Mouse (Mus musculus) G1E (cell line): Measurements from ENCODE around the gene Epb41l2. TPM values are rescaled to one million over a fixed set of nuclear protein-coding genes. Genes with fewer than 3 reads are reported as not detected.

Experiments
- ATAC-seq: 2 replicates; pipeline ENCODE4 v1.8.0; 2016; ENCODE audit warnings: mild to moderate bottlenecking; ENCODE audit not compliant: insufficient number of reproducible peaks, poor library complexity, low FRiP score, severe bottlenecking; ENCODE audit errors: extremely low read depth
- DNase-seq: peaks from one replicate; pipeline ENCODE4 v3.0.0; 2012; ENCODE audit warnings: low spot score
- H3K27me3 ChIP-seq: 2 replicates; pipeline ENCODE4 v1.6.1; 2012; ENCODE audit warnings: mild to moderate bottlenecking, low read length, inconsistent platforms; ENCODE audit not compliant: insufficient read depth
- H3K36me3 ChIP-seq: replicated peaks from 2 replicates; pipeline ENCODE3; 2012; ENCODE audit warnings: mild to moderate bottlenecking, inconsistent platforms
- H3K4me1 ChIP-seq: 2 replicates; pipeline ENCODE4 v1.6.1; 2012; ENCODE audit warnings: low read depth, low read length, inconsistent platforms, mixed read lengths; ENCODE audit not compliant: insufficient read depth
- H3K4me3 ChIP-seq: 2 replicates; pipeline ENCODE4 v1.5.1; 2012; ENCODE audit warnings: low read depth, mild to moderate bottlenecking, inconsistent platforms, low read length, moderate library complexity, mixed read lengths
- H3K9me3 ChIP-seq: replicated peaks from 2 replicates; pipeline ENCODE4 v1.6.1; 2012; ENCODE audit warnings: inconsistent platforms
- CTCF ChIP-seq: IDR thresholded peaks from 2 replicates; pipeline ENCODE4 v1.5.1; 2012; ENCODE audit warnings: low read depth, low read length, inconsistent platforms, mixed read lengths
- GATA1 ChIP-seq: IDR thresholded peaks from 2 replicates; pipeline ENCODE4 v1.6.1; 2012; ENCODE audit warnings: borderline replicate concordance, low read length, inconsistent platforms, mixed read lengths
- GATA2 ChIP-seq: IDR thresholded peaks from 2 replicates; pipeline ENCODE4 v1.6.1; 2012; ENCODE audit warnings: low read depth, low read length, inconsistent platforms, borderline replicate concordance
- POLR2AphosphoS5 ChIP-seq: IDR thresholded peaks from 2 replicates; pipeline ENCODE4 v1.6.1; 2012; ENCODE audit warnings: low read depth, low read length, inconsistent platforms; ENCODE audit not compliant: insufficient replicate concordance
- TAL1 ChIP-seq: conservative IDR thresholded peaks from 2 replicates; pipeline ENCODE4 v1.6.1; 2012; ENCODE audit warnings: low read depth, low read length, inconsistent platforms, mixed read lengths
- polyA plus RNA-seq: library from polyadenylated mRNA; stranded (reverse); fragments of >175 nt; gene quantifications from 2 replicates; pipeline ENCODE4 v1.2.3, GENCODE M21; 2012
- total RNA-seq, 2 experiments: library from RNA; stranded (forward) in 1 of 2; stranded (reverse) in 1 of 2; fragments of 200-1000 nt in 1 of 2; fragments of >200 nt in 1 of 2; fragmentation: Nextera tagmentation in 1 of 2; gene quantifications; 2 replicates each; pipeline ENCODE4 v1.2.3; 2014 to 2017

The Epb41l2 gene
- total and polyA plus RNA-seq, 3 experiments: 0.71 TPM; not detected in 2

GRCm38 (mm10) chr10:25408136-25408650 lies 48.6 kb downstream of the Epb41l2 start:
- no peak overlapping the region for H3K4me3 ChIP-seq
- H3K36me3 ChIP-seq: no peaks in the 10 kb centered on the region
- H3K27me3 ChIP-seq: peaks cover 2% of the 10 kb centered on the region; the same call in 1 of the 2 replicates
- no peaks in the 10 kb centered on the region for H3K9me3 ChIP-seq
- no peaks in the 10 kb centered on the region for H3K4me1 ChIP-seq
- TF ChIP-seq GATA1: no peak
- no peak for TF ChIP-seq TAL1
- no peak for TF ChIP-seq GATA2
- no peak for TF ChIP-seq POLR2AphosphoS5
- no peak for TF ChIP-seq CTCF
- DNase-seq (no peak), ATAC-seq (no peak)

- no peak for ATAC-seq
- Histone ChIP-seq H3K4me3 (no peak overlapping the region), H3K9me3 (no peaks in the 10 kb centered on the region), H3K4me1 (no peaks in the 10 kb centered on the region), H3K27me3 (peaks cover 2% of the 10 kb centered on the region; the same call in 1 of the 2 replicates), H3K36me3 (no peaks in the 10 kb centered on the region)
- no peak for DNase-seq
- TF ChIP-seq TAL1 (no peak), POLR2AphosphoS5 (no peak), GATA2 (no peak), GATA1 (no peak), CTCF (no peak)
Observed at GRCm38 (mm10) chr10:25411836-25412373, 52.3 kb downstream of the Epb41l2 start.

GRCm38 (mm10) chr10:25415188-25415717 lies 55.7 kb downstream of the Epb41l2 start:
- H3K9me3 ChIP-seq: no peaks in the 10 kb centered on the region
- no peak overlapping the region for H3K4me3 ChIP-seq
- H3K4me1 ChIP-seq: no peaks in the 10 kb centered on the region
- no peaks in the 10 kb centered on the region for H3K36me3 ChIP-seq
- H3K27me3 ChIP-seq: no peaks in the 10 kb centered on the region
- DNase-seq: no peak
- ATAC-seq: no peak
- TF ChIP-seq CTCF (no peak), POLR2AphosphoS5 (no peak), GATA2 (no peak), TAL1 (no peak), GATA1 (no peak)

GRCm38 (mm10) chr10:25416696-25417095 lies 57.1 kb downstream of the Epb41l2 start:
- DNase-seq (no peak), ATAC-seq (no peak)
- no peaks in the 10 kb centered on the region for H3K4me1 ChIP-seq
- no peak overlapping the region for H3K4me3 ChIP-seq
- TF ChIP-seq CTCF (no peak), TAL1 (no peak), GATA2 (no peak), GATA1 (no peak), POLR2AphosphoS5 (no peak)
- no peaks in the 10 kb centered on the region for H3K9me3 ChIP-seq
- no peaks in the 10 kb centered on the region for H3K27me3 ChIP-seq
- no peaks in the 10 kb centered on the region for H3K36me3 ChIP-seq

- no peak for ATAC-seq
Observed at GRCm38 (mm10) chr10:25426058-25426457, 66.5 kb downstream of the Epb41l2 start.

GRCm38 (mm10) chr10:25426814-25427213 lies 67.2 kb downstream of the Epb41l2 start:
- H3K4me1 ChIP-seq: no peaks in the 10 kb centered on the region
- H3K4me3 ChIP-seq: no peak overlapping the region
- H3K36me3 ChIP-seq: no peaks in the 10 kb centered on the region
- TF ChIP-seq GATA2 (no peak), POLR2AphosphoS5 (no peak), TAL1 (no peak), GATA1 (no peak), CTCF (no peak)
- no peaks in the 10 kb centered on the region for H3K27me3 ChIP-seq
- H3K9me3 ChIP-seq: no peaks in the 10 kb centered on the region
- ATAC-seq (no peak), DNase-seq (no peak)

More at GRCm38 (mm10) chr10:25426058-25426457, 66.5 kb downstream of the Epb41l2 start:
- no peak for TF ChIP-seq POLR2AphosphoS5
- TF ChIP-seq GATA1: no peak
- no peak for TF ChIP-seq TAL1
- no peak for TF ChIP-seq GATA2
- no peak for TF ChIP-seq CTCF
- Histone ChIP-seq H3K9me3 (no peaks in the 10 kb centered on the region), H3K36me3 (no peaks in the 10 kb centered on the region), H3K27me3 (no peaks in the 10 kb centered on the region), H3K4me3 (no peak overlapping the region), H3K4me1 (no peaks in the 10 kb centered on the region)
- no peak for DNase-seq
